Comparison of ENCODE assay signal across 8 mouse cellular contexts in genomic region chr11:7568484-7568883, GRCm38 (mm10).
DNase-seq lines count a peak whose midpoint lies in the region; ATAC-seq and TF ChIP-seq lines count a peak whose summit lies in the region.

No protein-coding gene starts in this region.

- TF ChIP-seq CTCF in intestine, postnatal 0 days (IDR thresholded peaks at IDR 0.05; ENCODE audit: low read depth), result peak; percentile 62

- no peak for ATAC-seq in intestine, postnatal 0 days
- ATAC-seq in intestine, embryonic 16.5 days, result no peak
- no peak for ATAC-seq in embryonic facial prominence, embryonic 14.5 days (ENCODE audit: low read depth)
- ATAC-seq in monocyte, adult 5-6 weeks (replicated peaks; ENCODE audit: insufficient number of reproducible peaks, low FRiP score, low TSS enrichment, poor library complexity, severe bottlenecking), result no peak

- DNase-seq in testis, postnatal 10 days (ENCODE audit: low spot score), result peak; percentile 42
- DNase-seq in testis, postnatal 14 days (ENCODE audit: low spot score), result no peak
- peak; percentile 17 for DNase-seq in embryonic facial prominence, embryonic 14.5 days (ENCODE audit: low spot score)
- DNase-seq in spleen, postnatal 10 days (ENCODE audit: low spot score in 2 of 2), result no peak
- no peak for DNase-seq in ovary, postnatal 36 days (ENCODE audit: low spot score)

- no peaks in the 10 kb centered on the region for H3K36me3 ChIP-seq in intestine, postnatal 0 days (ENCODE audit: control insufficient read depth, insufficient read depth)
- no peaks in the 10 kb centered on the region for H3K36me3 ChIP-seq in intestine, embryonic 16.5 days (ENCODE audit: control insufficient read depth, insufficient read depth, low read length)
- H3K36me3 ChIP-seq in embryonic facial prominence, embryonic 14.5 days (ENCODE audit: control insufficient read depth, insufficient read depth, low read length), result no peaks in the 10 kb centered on the region

- H3K9me3 ChIP-seq in intestine, postnatal 0 days (ENCODE audit: control insufficient read depth), result no peaks in the 10 kb centered on the region
- no peaks in the 10 kb centered on the region for H3K9me3 ChIP-seq in intestine, embryonic 16.5 days (ENCODE audit: control insufficient read depth, low read length)
- no peaks in the 10 kb centered on the region for H3K9me3 ChIP-seq in embryonic facial prominence, embryonic 14.5 days (ENCODE audit: control insufficient read depth, low read length)

- no peak overlapping the region for H3K27ac ChIP-seq in intestine, postnatal 0 days (ENCODE audit: low read depth, low read length)
- no peak overlapping the region for H3K27ac ChIP-seq in intestine, embryonic 16.5 days (ENCODE audit: low read length)
- H3K27ac ChIP-seq in embryonic facial prominence, embryonic 14.5 days (replicated peaks; ENCODE audit: low read depth, low read length), result no peak overlapping the region

- no peak overlapping the region for H3K4me2 ChIP-seq in intestine, postnatal 0 days (replicated peaks; ENCODE audit: low read depth)
- H3K4me2 ChIP-seq in intestine, embryonic 16.5 days (ENCODE audit: low read depth, low read length), result no peak overlapping the region
- H3K4me2 ChIP-seq in embryonic facial prominence, embryonic 14.5 days (ENCODE audit: low read depth, low read length), result no peak overlapping the region

- H3K27me3 ChIP-seq in intestine, postnatal 0 days (replicated peaks; ENCODE audit: control insufficient read depth, insufficient read depth, low read length), result no peaks in the 10 kb centered on the region
- H3K27me3 ChIP-seq in intestine, embryonic 16.5 days (replicated peaks; ENCODE audit: control insufficient read depth, insufficient read depth, low read length), result no peaks in the 10 kb centered on the region
- no peaks in the 10 kb centered on the region for H3K27me3 ChIP-seq in embryonic facial prominence, embryonic 14.5 days (replicated peaks; ENCODE audit: control insufficient read depth, insufficient read depth, low read length)

- H3K4me3 ChIP-seq in intestine, postnatal 0 days (ENCODE audit: low read depth, low read length), result no peak overlapping the region
- no peak overlapping the region for H3K4me3 ChIP-seq in intestine, embryonic 16.5 days (ENCODE audit: low read length)
- no peak overlapping the region for H3K4me3 ChIP-seq in embryonic facial prominence, embryonic 14.5 days (ENCODE audit: low read depth, low read length)

- WGBS in intestine, postnatal 0 days, result 77% methylated on average over 1 of the region's 1 CpGs
- 79% methylated on average over 1 of the region's 1 CpGs for WGBS in intestine, embryonic 16.5 days
- 69% methylated on average over 1 of the region's 1 CpGs for WGBS in embryonic facial prominence, embryonic 14.5 days

- no peaks in the 10 kb centered on the region for H3K4me1 ChIP-seq in intestine, postnatal 0 days (replicated peaks; ENCODE audit: control insufficient read depth, insufficient read depth, low read length)
- H3K4me1 ChIP-seq in intestine, embryonic 16.5 days (ENCODE audit: control insufficient read depth, insufficient read depth, low read length), result no peaks in the 10 kb centered on the region
- no peaks in the 10 kb centered on the region for H3K4me1 ChIP-seq in embryonic facial prominence, embryonic 14.5 days (ENCODE audit: control insufficient read depth, insufficient read depth, low read length)

- H3K9ac ChIP-seq in intestine, postnatal 0 days (ENCODE audit: low read depth, low read length), result no peak overlapping the region
- H3K9ac ChIP-seq in intestine, embryonic 16.5 days (ENCODE audit: low read depth, low read length), result no peak overlapping the region
- H3K9ac ChIP-seq in embryonic facial prominence, embryonic 14.5 days (ENCODE audit: low read depth, low read length), result no peak overlapping the region

Comparison
In these comparisons a context has a peak if more than half of its experiments do, and no peak if none do; other contexts are left out.
1. DNase-seq: peak in testis, postnatal 10 days (single experiment) and embryonic facial prominence, embryonic 14.5 days (single experiment); none in testis, postnatal 14 days (single experiment), spleen, postnatal 10 days (0 of 2) and ovary, postnatal 36 days (single experiment).